Mouse (Mus musculus) kidney, postnatal 4 days (tissue): Measurements from ENCODE around the gene Igfbpl1.

Experiments
- DNase-seq, 2 experiments: peaks; one replicate each; pipeline ENCODE4 v3.0.0; 2021; ENCODE audit warnings: mixed read lengths in 2 of 2

The Igfbpl1 gene

DNA sequence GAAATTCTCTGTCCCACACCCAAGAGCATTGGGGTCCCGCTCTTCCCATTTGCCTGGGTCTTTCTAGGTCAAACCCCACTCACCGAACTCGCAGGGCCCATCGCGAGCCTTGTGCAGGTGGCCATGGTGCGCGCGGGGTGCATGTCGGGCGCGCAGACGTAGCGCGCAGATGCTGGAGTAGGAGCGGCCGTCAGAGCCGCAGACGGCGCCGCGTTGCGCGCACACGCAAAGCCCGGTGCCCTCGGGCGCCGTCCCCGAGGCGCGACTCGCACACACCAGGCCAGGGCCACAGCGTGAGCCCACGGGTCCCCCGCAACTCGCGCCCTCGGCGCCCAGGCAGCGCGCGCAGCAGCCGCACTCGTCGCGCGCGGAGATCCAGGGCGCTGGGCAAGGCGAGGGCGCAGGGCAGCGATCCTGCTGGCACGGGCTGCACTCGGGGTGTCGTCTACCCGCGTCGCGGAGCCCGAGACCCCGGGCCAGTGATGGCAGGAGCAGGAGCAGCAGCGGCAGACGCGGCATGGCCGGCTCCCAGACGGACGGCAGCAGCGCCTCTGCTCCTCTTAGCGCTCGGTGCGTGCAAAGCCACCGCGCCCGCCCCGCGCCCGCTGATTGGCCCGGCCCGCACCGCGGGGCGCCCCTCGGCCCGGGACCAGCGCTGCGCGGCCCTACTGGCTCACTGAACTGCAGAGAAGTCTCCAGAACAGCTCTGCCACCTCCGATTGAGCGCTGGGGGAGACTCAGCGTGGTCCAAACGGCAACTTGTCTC is at the start of gene Igfbpl1:
Gene Igfbpl1, minus strand, starts transcription at position 649 of the 766 bp plus-strand sequence.
- DNase-seq: peak; percentile 27 to 44

DNA sequence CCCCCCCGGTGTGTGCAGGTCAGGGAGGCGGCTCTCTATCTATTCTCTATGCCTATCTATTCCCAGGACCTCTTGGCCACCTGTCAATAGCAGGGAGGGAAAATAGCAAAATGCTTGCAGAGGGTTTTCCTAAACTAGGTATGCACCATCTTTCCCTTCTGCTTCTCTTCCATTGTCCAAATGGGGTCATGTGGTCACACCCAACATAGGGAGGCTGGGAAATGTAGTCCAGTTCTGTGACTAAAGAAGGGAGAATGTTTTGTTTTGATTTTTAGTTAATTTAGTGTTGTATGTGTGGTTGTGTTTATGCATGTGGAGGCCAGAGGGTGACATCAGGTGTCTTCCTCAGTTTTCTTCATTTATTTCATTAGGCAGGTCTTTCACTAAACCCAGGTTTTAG is 45.4 kb upstream of the Igfbpl1 start:
- no peak for DNase-seq

DNA sequence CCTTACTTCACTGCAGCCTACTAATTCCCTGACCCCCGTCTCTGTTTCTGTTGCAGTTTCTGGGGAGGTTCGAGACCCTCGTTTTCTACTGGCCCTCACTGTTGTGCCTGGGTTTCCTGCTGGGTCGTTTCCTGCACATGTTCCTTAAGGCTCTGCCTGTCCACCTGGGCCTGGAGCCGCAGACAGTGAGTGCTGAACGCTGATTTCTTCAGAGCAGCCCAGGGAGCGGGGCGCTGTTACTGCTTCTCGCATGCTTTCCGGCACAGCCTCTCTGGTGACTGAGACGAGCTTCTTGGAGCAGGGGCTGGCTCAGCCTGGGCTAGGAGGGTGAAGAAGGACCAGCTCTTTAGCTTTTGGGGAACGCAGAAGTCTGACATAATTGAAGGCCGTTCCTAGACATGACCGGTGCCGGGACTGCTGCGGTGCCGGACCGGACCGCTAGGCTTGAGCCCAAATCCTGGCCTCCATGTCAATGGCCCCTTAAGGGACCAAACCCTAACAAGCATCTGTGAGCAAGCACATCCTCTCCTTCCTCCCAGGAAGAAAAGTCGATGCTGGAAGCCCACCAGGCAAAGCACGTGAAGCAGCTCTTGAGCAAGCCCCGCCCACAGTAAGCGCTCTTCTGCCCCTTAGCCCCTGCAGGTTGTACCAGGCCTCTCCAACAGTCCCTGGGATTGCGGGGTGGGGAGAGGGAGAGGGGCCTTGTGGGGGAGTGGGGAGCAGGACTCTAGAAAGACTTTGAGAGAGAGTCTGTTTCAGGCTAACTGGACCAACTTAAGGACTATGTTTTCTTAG is 42.5 kb upstream of the Igfbpl1 start:
- DNase-seq: no peak

DNA sequence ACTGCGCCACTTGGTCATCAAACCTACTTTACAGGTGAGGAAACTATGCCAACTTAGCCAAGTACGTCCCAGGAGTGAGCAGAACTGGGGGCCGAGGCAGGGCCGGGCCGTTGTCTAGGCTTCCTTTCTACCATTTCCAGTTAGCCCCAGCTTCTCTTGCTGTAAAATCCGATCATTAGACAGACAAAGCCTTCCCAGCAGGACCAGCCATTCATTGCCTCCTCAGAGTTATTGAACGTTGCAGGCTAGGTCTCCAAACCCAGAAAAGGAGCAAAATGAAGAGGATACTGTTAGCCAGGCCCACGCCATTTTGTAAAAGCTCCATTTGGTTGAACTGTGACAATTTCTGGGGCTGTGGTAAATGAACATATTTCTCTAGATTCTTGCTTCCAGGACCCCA is 40.7 kb upstream of the Igfbpl1 start:
- DNase-seq: no peak

DNA sequence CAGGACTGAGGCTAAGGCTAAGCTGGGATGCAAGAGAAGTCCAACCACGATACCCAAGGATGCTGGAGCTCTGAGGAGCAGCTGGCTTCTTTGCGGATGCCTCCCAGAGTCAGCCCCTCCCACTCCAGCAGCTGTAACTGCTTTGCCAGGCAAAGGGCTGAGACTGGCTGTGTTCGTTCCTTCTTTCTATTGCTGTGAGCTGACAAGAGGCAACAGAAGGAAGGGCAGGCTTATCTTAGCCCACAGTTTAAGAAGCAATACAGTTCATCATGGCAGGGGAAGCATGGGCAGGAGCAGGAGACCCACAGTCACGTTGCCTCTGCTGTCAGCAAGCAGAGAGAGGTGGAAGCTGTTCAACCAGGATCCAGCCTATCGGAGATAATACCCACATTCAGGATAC is 34.4 kb upstream of the Igfbpl1 start:
- no peak for DNase-seq

- DNase-seq: peak; percentile 87 to 88
Measured at GRCm38 (mm10) chr4:45855803-45856424, 29.2 kb upstream of the Igfbpl1 start.

- no peak for DNase-seq
Measured at GRCm38 (mm10) chr4:45853496-45854246, 26.9 kb upstream of the Igfbpl1 start.

- DNase-seq: peak; percentile 47 to 70
Measured at GRCm38 (mm10) chr4:45851640-45852051, 24.9 kb upstream of the Igfbpl1 start.

DNA sequence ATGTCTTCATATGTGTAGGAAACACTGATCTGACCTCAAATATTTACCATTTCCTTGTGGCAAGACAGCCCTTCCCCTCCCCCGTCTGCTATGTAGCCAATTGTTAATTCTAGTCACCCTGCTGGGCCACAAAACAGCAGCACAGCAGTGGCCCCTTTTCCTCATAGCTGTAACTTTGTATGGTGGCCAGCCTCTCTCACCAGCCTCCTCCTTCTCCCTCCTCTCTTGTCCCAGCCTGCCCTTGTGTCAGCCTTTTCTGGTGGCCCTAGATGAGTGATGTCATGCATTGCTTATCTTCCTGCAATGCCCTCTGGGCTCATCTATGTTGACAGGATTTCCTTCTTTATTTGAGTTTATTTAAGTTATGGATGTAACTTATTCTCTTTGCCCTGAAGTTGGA is 22.7 kb upstream of the Igfbpl1 start:
- DNase-seq: no peak

- peak; percentile 22 to 43 for DNase-seq
Measured at GRCm38 (mm10) chr4:45848825-45849156, 22.1 kb upstream of the Igfbpl1 start.

DNA sequence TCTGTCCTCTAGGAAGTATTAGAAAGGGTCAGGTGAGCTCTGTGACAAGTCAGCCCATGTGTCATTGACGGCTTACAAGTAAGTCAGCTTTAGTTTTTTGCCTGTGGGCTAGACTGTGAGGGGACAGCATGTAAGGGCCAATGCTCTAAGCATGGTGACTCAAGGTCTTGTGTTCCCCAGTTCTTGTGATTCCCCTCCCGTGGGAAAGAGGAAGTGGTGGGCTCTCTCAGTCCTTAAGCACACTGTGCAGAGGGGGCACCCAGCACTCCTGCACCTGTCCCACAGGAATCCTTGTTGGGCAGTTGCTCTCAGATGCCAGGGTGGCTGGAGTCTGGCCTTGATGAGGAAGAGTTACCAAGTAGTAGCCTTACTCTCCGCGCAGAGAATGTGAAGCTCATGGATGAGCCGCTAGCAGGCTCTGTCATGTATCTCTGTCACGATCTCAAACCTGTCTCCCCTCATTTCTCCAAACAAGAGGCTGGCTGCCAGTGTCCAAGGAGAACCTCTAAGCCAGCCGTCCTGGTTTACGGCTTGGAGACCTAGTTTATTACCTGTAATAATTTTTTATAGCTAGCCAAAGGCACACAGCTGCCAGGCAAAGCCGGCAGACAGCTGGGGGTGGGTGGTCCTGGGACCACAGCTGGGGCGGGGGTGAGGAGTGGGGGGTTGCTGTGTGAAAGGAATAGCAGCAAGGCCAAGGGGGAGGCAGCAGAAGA is 21.5 kb upstream of the Igfbpl1 start, which contains the start of gene Stra6l:
Gene Stra6l, plus strand, starts transcription at position 556 of the 716 bp plus-strand sequence.
- no peak for DNase-seq

- no peak for DNase-seq
Measured at GRCm38 (mm10) chr4:45846263-45846662, 19.5 kb upstream of the Igfbpl1 start.

- DNase-seq: peak; percentile 63 to 66
Measured at GRCm38 (mm10) chr4:45844355-45844754, 17.6 kb upstream of the Igfbpl1 start.

GRCm38 (mm10) chr4:45833461-45833860 is 6.7 kb upstream of the Igfbpl1 start:
- no peak for DNase-seq

DNA sequence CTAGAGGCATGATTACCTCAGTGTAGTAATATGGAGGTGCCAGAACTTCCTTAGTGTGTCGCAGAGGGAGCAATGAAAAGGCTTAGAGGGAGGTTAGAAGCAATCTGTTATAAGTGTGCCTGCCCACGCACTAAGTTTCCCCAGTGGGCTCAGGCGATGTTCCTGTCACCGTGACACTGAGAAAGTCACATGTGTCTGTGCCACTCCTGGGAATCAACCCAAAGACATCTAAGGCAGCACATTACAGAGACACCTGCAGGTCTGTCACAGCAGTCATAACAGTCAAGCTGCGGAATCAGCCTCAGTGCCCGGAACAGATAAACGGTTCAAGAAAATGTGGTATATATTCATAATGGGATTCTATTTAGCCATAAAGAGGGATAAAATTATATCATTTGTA is 5.3 kb upstream of the Igfbpl1 start:
- no peak for DNase-seq

DNA sequence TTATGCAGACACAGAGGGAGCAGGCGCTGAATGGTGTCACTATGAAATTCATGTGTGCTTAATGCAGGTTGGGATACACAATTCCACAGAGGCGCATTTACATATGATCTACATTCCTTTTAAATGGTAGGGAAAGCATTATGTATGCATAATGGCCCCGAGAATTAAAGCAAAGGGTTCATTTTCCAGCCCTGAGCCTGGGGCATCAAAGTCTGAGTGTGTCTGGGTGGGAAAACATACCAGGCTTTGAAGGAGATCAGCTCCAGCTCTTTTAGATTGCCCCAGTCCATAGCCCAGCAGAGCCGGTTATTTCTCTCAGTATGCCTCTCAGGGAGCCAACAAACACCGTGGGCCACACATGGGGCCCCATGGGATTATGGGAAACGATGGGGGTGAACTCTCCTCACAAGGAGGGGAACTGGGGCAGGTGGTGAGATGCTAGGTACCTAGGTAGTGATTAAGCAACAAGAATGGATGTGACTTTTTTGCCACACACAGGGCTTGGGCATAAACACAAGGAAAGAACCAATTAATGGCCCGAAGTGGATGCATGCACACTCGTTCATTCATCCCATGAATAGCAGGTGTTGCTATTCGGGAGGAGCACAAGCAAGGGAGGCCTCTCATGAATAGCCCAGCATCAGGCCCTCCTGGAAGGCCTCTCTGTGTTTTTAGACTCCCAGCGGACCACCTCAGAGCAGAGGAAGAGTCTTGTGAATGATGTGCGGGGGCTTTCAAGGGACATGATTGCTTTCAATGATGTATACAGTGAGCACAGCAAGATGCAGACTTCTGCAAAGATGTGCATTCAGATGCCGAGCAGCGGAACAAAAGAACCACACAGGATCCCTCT is 3.4 kb upstream of the Igfbpl1 start:
- no peak for DNase-seq

DNA sequence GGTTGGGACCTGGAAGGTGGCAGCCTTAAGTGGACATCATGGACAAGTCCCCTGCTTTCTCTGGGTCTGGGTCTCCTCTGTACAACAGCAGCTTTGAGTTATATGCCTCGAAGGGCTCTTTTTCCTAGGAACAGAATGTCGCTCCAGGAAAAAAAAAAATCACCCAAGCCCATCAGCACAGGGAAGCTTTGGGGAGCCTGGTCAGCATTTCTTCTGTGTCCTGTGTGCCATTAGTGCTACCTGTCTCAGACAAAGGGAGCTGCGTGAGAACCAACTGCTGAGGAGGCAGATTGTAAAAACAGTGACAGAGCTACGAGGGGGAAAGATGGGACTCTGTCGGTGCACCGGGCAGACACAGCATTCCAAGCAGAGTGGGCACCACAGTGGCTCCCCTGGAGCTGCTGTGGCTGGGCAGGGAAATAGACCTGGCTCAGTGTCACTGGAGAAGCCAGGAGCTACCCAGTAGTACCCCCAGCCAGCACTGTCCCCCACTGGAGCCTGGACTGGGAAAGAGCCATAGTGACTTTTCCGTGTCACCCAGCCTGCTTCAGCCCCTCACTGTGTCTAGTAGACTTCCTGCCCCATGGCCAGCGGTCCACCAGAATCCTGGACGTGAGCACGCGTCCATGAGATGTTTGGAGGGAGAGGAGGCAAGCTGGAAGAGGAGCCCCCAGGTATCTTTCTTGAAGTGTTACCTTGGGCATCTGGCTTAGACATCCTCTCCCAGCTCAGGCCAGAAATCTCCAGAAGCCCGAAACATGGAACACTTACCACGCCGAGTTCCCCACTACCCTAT is 1.8 kb downstream of the Igfbpl1 start:
- DNase-seq: no peak

GRCm38 (mm10) chr4:45824049-45824760 is 2.5 kb downstream of the Igfbpl1 start:
- no peak for DNase-seq

GRCm38 (mm10) chr4:45822781-45823575 is 3.7 kb downstream of the Igfbpl1 start:
- no peak for DNase-seq
